Mouse (Mus musculus) mature B cell (primary cell): Measurements from ENCODE around the gene Zfyve21.

Source experiments
- in situ Hi-C: fragments of 300-500 bp; cut with MboI; formaldehyde crosslinking; loops from 2 replicates; pipeline ENCODE4 v1.14.3; 2019

The Zfyve21 gene

DNA sequence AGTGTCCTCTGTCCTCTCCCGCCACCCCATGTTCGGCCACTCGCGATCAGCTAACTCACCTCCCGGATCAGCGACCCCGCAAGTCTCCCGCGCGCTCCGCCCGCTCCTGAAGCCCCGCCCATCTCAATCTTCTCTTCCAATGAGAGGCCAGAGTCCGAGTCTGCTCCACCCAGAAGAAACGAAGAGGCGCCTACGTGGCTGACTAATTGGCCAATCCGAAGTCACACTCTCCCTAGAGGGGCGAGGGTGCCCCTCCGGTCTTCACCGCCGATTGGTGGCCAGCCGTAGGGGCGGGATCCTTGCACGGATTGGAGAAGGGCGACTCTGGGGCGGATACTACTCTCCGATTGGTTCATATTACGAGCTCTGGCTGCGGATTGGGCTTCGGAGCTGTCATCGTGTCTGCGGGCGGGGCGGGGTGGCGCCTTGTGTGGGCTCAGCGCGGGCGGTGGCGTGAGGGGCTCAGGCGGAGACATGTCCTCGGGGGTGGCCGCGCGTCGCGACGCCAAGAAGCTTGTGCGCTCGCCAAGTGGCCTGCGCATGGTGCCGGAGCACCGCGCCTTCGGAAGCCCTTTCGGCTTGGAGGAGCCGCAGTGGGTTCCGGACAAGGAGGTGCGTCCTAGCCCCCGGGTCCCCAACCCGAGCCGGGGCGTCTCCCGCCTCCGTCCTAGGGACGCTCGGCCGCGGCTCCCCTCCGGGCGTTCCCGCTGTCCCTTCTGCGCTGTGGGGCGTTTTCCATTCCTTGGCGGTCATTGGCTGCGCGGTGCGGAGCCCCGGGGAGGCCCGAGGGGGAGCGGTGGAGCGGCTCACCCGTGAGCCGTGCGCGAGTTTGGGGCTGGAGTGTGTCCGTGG is at the start of gene Zfyve21, which contains the start of gene Xrcc3:
Zfyve21 (plus strand) TSS at position 405 of the 852 bp plus-strand sequence.
Xrcc3 (minus strand) TSS at position 108 of the 852 bp plus-strand sequence.
- in situ Hi-C loops = no loop called here

DNA sequence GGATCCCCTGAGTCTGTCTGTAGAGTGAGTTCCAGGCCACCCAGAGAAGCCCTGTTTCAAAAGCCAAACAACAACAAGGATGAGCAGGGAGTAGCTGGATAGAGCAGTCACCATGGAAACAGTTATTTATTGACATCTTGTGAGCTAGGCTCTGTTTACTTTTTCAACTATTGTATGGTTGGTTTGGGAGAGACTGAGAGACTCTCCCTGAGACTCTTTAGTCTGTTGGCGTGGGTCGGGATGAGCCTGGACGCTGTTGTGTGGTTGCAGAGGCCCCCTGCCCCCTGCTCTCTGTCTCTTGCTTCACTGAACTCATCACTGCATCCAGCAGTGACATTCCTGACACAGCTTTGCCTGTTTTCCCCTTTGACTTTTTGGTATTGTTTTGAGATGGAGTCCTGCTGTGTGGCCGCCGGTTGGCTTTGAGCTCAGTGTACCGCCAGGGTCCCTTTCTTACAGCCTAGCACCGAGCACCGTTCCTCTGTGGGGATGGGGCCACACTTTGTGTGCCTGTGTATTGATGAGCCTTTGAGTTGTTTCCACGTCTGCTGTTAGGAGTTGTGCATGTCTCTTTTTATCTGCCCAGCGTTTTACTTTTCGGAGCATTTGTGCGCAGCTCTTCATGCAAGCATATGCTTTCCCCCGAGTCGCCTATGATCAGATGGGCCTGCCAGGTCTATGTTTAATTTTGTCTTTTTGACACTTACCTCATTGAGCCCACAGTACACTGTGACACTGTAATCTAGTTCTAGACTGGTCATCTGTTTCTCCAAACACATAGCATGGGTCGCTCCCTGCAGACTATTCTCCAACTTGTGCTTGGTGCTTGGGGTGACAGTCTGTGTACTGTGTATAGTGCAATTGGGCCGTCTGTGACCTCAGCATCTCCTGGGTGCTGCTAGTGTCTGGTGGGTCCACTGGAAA is 47.4 kb upstream of the Zfyve21 start:
- in situ Hi-C loops = no loop called here

- in situ Hi-C loops = no loop called here
Measured at GRCm38 (mm10) chr12:111768322-111768928, 45.5 kb upstream of the Zfyve21 start.

GRCm38 (mm10) chr12:111769306-111769705 is 44.7 kb upstream of the Zfyve21 start:
- in situ Hi-C loops = no loop called here

DNA sequence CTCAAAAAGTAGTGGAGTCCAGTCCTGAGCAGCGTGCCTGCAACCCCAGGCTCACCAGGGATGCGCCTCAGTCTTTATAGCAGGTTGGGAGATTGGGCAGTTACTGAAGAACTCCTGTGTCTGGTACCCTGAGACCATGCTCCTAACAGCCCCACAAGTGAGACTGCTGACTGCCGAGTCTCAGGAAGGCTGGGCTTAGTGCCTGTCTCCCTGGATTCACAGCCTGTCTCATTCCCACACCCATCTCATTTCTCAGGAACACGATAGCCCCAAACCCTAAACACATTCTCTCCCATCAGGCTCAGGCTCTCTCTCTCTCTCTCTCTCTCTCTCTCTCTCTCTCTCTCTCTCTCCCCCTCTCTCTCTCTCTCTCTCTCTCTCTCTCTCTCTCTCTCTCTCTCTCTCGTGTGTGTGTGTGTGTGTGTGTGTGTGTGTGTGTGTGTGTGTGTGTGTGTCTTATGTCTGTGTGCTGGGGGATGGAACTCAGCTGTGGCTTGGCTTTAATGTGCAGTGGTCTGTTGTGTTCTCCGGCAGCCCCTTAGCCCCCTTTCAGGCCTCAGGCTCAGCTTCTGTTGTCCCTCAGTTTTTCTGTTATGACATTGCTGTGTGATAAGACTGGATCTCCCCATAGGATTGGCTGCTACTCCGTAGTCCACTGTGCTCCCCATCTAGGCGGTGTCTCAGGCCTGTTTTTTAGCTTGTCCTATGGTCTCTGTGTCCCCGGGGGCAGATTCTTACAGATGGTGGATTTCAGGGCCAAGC is 44.0 kb upstream of the Zfyve21 start:
- in situ Hi-C loops = no loop called here

GRCm38 (mm10) chr12:111770651-111771050 is 43.3 kb upstream of the Zfyve21 start:
- in situ Hi-C loops = no loop called here

DNA sequence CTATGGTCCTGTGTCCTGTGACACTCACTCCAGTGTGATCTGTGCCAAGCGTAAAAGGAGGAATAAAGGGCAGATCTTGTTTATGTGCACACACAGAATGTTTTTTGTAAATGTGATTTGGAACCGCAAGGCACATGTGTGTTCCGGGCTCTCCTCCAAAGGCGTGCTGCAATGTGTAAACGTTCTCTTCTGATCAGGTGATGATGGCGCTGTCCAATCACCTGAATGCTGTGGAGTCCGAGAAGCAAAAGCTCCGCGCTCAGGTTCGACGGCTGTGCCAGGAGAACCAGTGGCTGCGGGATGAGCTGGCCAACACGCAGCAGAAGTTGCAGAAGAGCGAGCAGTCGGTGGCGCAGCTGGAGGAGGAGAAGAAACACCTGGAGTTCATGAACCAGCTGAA is 39.8 kb upstream of the Zfyve21 start:
- in situ Hi-C loops = no loop called here

GRCm38 (mm10) chr12:111774845-111775244 is 39.1 kb upstream of the Zfyve21 start:
- in situ Hi-C loops = no loop called here

DNA sequence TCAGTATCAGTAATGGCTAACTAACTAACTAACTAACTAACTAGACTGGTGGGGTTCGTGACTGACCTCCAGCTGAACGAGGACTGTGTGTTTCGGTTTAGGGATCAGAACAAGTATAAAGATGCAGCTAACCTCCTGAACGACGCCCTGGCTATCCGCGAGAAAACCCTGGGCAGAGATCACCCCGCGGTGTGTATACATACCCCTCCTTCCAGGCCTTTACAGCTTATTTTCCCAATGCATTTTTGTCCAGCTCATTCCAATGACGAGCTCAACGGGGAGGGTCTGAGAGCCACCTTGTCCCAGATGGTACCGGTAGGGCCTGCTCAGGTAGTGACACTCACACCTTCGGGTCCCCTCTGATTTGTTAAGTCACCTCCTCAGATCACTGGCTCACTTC is 36.1 kb upstream of the Zfyve21 start:
- in situ Hi-C loops = no loop called here

GRCm38 (mm10) chr12:111779544-111779943 is 34.4 kb upstream of the Zfyve21 start:
- in situ Hi-C loops = no loop called here

DNA sequence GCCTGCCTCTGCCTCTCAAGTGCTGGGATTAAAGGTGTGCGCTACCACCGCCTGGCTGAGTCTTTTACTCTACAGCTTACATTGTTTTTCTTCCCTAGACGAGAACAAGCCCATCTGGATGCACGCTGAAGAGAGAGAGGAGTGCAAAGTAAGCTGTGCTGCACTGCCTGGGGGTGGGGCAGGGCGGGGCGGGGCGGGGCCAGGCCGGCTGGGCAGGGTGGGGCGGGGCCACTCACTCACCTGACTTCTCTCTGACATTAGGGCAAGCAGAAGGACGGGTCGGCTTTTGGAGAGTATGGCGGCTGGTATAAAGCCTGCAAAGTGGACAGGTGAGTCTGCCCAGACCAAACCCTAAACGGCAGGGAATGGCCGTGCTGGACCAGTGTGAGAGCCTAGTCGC is 28.8 kb upstream of the Zfyve21 start:
- in situ Hi-C loops = no loop called here

DNA sequence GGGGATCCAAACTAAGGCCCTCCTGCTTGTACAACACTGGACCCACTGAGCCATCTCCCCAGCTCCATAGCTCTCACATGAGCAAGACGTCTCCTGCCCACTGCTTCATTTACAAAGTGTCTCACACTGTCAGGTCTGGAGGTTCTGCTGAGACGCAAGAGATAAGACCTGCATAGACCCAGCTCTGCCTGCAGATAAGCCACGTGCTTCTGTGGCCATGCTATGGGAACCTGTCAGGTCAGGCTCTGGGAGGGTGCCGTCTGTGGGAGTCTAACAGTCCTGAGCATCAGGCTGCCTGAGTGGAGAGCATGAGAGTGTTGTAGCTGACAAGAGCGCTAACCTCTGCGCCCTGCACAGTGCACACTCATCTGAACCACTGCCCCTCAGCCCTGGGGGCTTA is 27.0 kb upstream of the Zfyve21 start:
- in situ Hi-C loops = no loop called here

GRCm38 (mm10) chr12:111790090-111790489 is 23.9 kb upstream of the Zfyve21 start:
- in situ Hi-C loops = no loop called here

DNA sequence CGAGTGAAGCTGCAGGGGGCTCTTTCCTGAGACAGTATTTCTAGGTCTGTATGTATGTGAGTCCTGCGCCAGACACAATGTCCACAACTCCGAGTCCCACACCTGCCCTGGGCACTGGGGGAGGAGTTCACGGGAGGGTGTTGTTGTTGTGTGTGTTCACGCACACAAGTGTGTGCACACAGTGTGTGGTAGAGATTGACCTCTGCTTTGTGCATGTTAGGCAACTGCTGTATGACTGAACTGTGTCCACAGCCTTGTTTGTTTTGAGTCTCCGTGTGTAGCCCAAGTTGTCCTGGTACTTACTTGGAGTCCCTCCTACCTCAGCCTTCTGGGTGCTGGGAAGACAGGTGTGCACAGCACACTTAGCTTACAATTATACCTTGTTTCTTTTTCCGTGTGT is 23.3 kb upstream of the Zfyve21 start:
- in situ Hi-C loops = no loop called here

DNA sequence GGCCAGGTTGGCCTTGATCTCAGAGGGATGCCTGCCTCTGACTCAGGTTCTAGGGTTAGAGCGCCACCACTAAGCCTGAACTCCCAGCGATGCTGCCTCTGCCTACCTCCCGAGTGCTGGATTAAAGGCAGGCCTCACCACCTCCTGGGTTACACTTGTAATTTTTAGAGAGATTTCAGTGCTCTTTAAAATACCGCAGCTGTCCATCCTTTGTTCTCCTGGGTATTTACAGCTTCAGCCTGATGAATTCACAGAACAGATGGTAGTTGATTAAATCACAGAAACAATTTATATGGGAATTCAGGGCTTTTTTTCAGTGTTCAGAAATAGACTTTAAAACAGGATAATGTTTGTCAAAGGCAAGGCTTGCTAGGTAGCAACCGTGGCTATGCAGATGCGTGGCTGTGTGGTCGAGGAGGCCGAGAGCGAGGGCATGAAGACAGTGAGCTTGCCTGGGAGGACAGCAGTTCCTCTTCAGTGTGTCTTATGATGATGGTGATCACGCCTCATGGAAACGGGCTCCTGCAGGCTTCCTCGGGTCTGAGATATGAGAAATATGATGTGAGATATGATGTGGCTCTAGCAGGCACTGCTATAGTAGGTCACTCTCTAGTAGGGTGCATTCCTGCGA is 22.4 kb upstream of the Zfyve21 start:
- in situ Hi-C loops = no loop called here

DNA sequence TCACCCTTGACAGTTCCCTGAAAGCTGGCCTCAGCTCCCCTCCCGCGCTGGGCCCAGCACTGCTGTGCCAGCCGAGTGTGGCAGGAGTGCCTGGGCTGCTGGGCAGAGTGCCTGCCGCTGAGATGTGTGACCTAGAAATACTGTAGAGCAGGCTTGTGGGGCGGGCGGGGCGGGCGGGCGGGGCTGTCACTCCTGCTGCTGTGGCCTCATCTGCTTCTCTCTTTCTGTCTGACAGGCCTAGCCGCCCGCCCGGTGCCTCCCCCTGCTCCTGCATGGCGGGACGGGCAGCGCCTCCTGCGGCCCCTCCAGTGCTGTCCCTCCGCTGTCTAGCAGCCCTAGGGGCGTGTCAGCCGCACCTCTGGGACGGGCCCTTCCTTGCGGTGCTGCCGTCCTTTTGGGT is 19.9 kb upstream of the Zfyve21 start:
- in situ Hi-C loops = no loop called here

- in situ Hi-C loops = no loop called here
Measured at GRCm38 (mm10) chr12:111794526-111795179, 19.3 kb upstream of the Zfyve21 start.

DNA sequence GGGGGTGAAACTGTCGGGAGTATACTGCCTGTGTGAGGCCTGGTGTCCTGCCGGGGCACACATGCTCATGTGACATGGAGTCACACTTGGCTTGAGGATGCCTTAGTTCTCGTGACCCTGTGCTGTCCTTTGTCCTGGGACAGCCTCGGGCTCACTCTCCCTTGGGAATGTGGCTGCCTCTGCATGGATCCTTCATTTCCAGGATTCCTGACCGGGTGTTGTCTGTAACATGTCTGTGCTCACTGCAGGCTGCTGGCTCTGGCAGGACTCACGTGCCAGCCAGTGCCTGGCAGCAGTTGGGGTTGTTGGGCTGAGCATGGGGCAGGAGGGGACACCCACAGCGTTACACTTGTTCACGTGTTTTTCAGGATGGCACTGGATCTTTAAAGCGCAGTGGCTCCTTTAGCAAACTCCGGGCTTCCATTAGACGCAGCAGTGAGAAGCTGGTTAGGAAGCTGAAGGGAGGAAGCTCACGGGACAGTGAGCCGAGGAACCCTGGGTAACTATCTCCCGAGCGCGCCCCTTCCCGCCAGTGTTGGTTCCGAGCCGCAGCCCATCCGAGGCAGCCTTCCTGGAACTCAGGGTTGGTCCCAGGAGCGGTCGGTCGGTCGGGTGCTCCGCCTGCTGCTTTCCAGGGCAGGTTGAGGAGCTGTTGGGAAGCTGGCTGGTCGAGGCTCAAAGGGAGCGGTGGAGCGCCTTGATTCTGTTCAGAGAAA is 18.6 kb upstream of the Zfyve21 start:
- in situ Hi-C loops = no loop called here

GRCm38 (mm10) chr12:111797251-111797650 is 16.7 kb upstream of the Zfyve21 start:
- in situ Hi-C loops = no loop called here

- in situ Hi-C loops = no loop called here
Measured at GRCm38 (mm10) chr12:111798493-111798892, 15.5 kb upstream of the Zfyve21 start.
